Mouse (Mus musculus) embryonic facial prominence, embryonic 13.5 days (tissue): Measurements from ENCODE around the gene Gm16181. TPM values are rescaled to one million over a fixed set of nuclear protein-coding genes. Genes with fewer than 3 reads are reported as not detected.

Source experiments
- ATAC-seq: fragments of 200-750 bp; cut with Nextera tagmentation; 2 replicates; pipeline ENCODE4 v1.8.0; 2017; ENCODE audit warnings: low read depth; ENCODE audit not compliant: insufficient number of reproducible peaks, insufficient read depth, low FRiP score, low TSS enrichment
- H3K27ac ChIP-seq: fragments of 300-500 bp; sonication (generic); 2 replicates; pipeline ENCODE4 v1.5.1; 2015; ENCODE audit warnings: moderate library complexity, mild to moderate bottlenecking, inconsistent platforms
- H3K27me3 ChIP-seq: fragments of 300-500 bp; sonication (generic); 2 replicates; pipeline ENCODE4 v1.6.1; 2015; ENCODE audit warnings: mild to moderate bottlenecking, inconsistent platforms
- H3K36me3 ChIP-seq: fragments of 300-500 bp; sonication (generic); 2 replicates; pipeline ENCODE4 v1.6.1; 2015; ENCODE audit warnings: mild to moderate bottlenecking, inconsistent platforms
- H3K4me1 ChIP-seq: fragments of 300-500 bp; sonication (generic); 2 replicates; pipeline ENCODE4 v1.6.1; 2015; ENCODE audit warnings: inconsistent platforms
- H3K4me2 ChIP-seq: fragments of 300-500 bp; sonication (generic); 2 replicates; pipeline ENCODE4 v1.6.1; 2015; ENCODE audit warnings: moderate library complexity, mild to moderate bottlenecking, inconsistent platforms
- H3K4me3 ChIP-seq: fragments of 300-500 bp; sonication (generic); 2 replicates; pipeline ENCODE4 v1.5.1; 2015; ENCODE audit warnings: mild to moderate bottlenecking, inconsistent platforms
- H3K9ac ChIP-seq: fragments of 300-500 bp; sonication (generic); 2 replicates; pipeline ENCODE4 v1.6.1; 2015; ENCODE audit warnings: mild to moderate bottlenecking, inconsistent platforms
- H3K9me3 ChIP-seq: fragments of 300-500 bp; sonication (generic); 2 replicates; pipeline ENCODE4 v1.6.1; 2016; ENCODE audit warnings: inconsistent platforms
- WGBS: fragments of 180-500 bp; shearing (Covaris S2); methylation state at CpG from one replicate; pipeline ENCODE4 v1.1.7; 2015; ENCODE audit warnings: mixed read lengths; 5-methylcytosine and 5-hydroxymethylcytosine counted together
- polyA plus RNA-seq: library from polyadenylated mRNA; unstranded; fragments of >200 nt; fragmentation: Nextera tagmentation; extraction: Ambion mirVana; gene quantifications from 2 replicates; pipeline ENCODE4 v1.2.1, GENCODE M21; 2015

Gene Gm16181
- polyA plus RNA-seq, 1 experiment from 2014 or later = not detected

GRCm38 (mm10) chr17:35213071-35213470 lies 7.6 kb upstream of the Gm16181 start:
- no peaks in the 10 kb centered on the region for H3K27me3 ChIP-seq
- H3K36me3 ChIP-seq = no peaks in the 10 kb centered on the region
- H3K4me1 ChIP-seq = peaks cover 3% of the 10 kb centered on the region; the same call in 1 of the 2 replicates
- H3K9me3 ChIP-seq = no peaks in the 10 kb centered on the region
- H3K27ac ChIP-seq = no peak overlapping the region
- no peak for ATAC-seq
- H3K4me2 ChIP-seq = no peak overlapping the region
- H3K4me3 ChIP-seq = no peak overlapping the region
- H3K9ac ChIP-seq = no peak overlapping the region
- 92% methylated on average over 5 of the region's 5 CpGs for WGBS

DNA sequence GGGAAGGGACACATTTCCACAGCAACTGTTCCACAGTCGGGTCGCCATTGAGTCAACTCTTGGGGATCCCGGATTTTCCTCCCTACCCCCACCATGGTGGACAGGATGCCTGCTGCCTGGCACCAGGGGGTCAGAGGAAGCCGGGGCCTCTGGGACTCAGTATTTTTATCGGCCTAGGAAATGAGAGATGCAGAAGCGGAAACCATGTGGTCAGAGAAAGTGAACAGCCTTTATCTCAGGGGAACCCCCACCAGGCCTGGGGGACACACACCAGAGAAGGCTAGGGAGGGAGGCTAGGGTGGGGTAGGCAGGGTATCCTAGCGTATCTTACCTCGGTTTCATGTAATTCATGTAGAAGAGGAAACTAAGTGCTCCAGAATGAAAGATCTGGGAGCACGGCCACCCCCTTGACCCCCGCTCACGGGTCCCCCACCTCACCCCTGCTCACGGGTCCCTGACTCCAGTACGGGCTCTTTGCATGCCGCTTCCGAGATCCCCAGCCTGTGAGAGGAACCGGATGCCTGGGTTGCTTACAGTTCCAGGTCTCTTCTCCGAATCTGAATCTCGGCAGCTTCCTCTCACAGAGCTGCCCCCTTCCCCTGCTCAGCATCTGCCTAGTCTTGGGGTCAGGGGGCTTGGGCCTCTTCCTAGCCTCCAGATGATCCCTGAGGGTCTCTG lies 2.0 kb upstream of the Gm16181 start:
- Histone ChIP-seq H3K36me3 (peaks cover 35% of the 10 kb centered on the region), H3K27me3 (no peaks in the 10 kb centered on the region), H3K4me1 (peaks cover 6% of the 10 kb centered on the region; the same call in 1 of the 2 replicates), H3K27ac (no peak overlapping the region), H3K4me3 (no peak overlapping the region), H3K9ac (no peak overlapping the region), H3K4me2 (no peak overlapping the region), H3K9me3 (no peaks in the 10 kb centered on the region)
- ATAC-seq = no peak
- 78% methylated on average over 18 of the region's 18 CpGs for WGBS

DNA sequence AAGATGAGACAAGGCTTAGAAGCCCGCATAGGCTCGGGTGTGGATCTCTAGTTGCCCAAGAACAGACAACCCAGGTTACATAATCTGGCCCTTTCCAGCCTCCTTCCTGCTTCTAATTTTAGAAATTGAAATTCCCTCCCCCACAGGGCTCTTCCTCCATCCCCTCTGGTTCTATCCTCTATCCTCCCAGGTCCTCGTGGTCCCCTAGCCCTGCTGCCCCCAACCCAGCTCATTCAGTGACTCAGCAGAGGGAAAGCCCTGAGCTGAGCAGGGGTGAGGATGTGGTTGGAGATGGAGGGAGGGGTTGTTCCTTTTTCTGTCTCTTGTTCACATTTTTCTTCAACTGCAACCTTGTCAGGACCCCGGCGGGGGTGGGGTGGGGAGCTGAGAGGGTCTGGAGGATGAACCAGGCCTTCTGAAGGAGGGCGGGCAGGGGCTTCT lies 1.0 kb upstream of the Gm16181 start:
- Histone ChIP-seq H3K36me3 (peaks cover 35% of the 10 kb centered on the region), H3K27ac (no peak overlapping the region), H3K4me2 (no peak overlapping the region), H3K27me3 (no peaks in the 10 kb centered on the region), H3K9ac (no peak overlapping the region), H3K9me3 (no peaks in the 10 kb centered on the region), H3K4me3 (no peak overlapping the region), H3K4me1 (peaks cover 4% of the 10 kb centered on the region; the same call in 1 of the 2 replicates)
- no peak for ATAC-seq
- 84% methylated on average over 6 of the region's 6 CpGs for WGBS

DNA sequence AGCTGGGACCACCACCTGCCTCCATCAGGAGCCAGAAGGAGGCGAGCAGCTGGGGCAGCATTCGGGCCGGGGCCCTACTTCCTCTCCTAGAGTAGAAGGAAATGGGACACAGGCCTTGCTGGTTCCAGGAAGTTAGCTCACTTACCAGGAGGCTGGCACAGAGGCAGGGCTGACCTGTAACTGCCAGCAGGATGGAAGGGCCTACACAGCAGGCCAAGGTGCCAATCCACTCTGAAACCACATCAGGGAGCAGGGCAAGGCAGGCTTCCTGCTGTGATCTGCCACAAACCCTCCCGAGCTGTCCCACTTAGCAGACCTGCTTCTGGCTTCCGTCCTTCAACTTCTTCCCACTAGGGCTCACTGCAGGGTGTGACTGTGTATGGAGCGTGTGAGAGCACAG lies 1.7 kb downstream of the Gm16181 start:
- 73% methylated on average over 6 of the region's 6 CpGs for WGBS
- no peak overlapping the region for H3K27ac ChIP-seq
- H3K4me2 ChIP-seq = no peak overlapping the region
- peaks cover 48% of the 10 kb centered on the region for H3K36me3 ChIP-seq
- no peak overlapping the region for H3K9ac ChIP-seq
- ATAC-seq = no peak
- H3K4me1 ChIP-seq = 0 out of 2 replicates have a peak, but pooled peaks cover 3% of the 10 kb centered on the region
- no peak overlapping the region for H3K4me3 ChIP-seq
- H3K27me3 ChIP-seq = no peaks in the 10 kb centered on the region
- H3K9me3 ChIP-seq = no peaks in the 10 kb centered on the region

GRCm38 (mm10) chr17:35224641-35225040 lies 4.0 kb downstream of the Gm16181 start:
- Histone ChIP-seq H3K9me3 (no peaks in the 10 kb centered on the region), H3K27ac (no peak overlapping the region), H3K27me3 (no peaks in the 10 kb centered on the region), H3K9ac (no peak overlapping the region), H3K36me3 (peaks cover 61% of the 10 kb centered on the region), H3K4me3 (no peak overlapping the region), H3K4me2 (no peak overlapping the region), H3K4me1 (0 out of 2 replicates have a peak, but pooled peaks cover 3% of the 10 kb centered on the region)
- ATAC-seq = no peak
- WGBS = 93% methylated on average over 4 of the region's 4 CpGs

- Histone ChIP-seq H3K9me3 (no peaks in the 10 kb centered on the region), H3K4me3 (no peak overlapping the region), H3K27ac (no peak overlapping the region), H3K36me3 (peaks cover 60% of the 10 kb centered on the region), H3K9ac (no peak overlapping the region), H3K4me2 (no peak overlapping the region), H3K4me1 (0 out of 2 replicates have a peak, but pooled peaks cover under 1% of the 10 kb centered on the region), H3K27me3 (no peaks in the 10 kb centered on the region)
- 93% methylated on average over 5 of the region's 5 CpGs for WGBS
- no peak for ATAC-seq
These were observed 4.8 kb downstream of the Gm16181 start for GRCm38 (mm10) chr17:35225456-35225855.

DNA sequence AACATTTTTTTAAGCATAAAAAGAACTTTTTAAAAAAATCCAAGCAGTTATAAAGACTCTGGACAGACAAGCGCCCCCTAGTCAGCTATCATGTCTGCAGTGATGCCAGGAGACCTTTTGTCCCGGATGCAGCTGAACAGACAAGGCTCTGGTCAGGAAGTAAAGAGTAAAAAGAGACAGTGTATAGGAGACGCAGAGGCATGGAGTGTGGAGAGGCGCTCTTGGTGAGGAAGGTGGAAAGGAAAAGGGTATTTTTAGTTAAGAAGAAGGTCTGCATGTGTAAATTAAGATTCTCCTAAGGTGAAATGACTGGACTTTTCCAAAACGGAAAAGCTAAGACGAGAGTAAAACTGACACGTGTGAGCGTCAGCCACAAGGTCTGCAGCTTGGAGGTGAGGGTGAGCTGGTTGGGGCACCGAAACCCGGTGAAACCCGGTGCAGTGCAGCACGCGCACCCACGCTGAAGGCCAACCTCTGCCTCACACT lies 6.0 kb downstream of the Gm16181 start:
- Histone ChIP-seq H3K27me3 (no peaks in the 10 kb centered on the region), H3K4me2 (no peak overlapping the region), H3K9ac (no peak overlapping the region), H3K27ac (0 out of 2 replicates have a peak overlapping the region, but pooled peaks have one; percentile 33), H3K4me1 (no peaks in the 10 kb centered on the region), H3K36me3 (peaks cover 63% of the 10 kb centered on the region), H3K9me3 (no peaks in the 10 kb centered on the region), H3K4me3 (no peak overlapping the region)
- ATAC-seq = no peak
- 86% methylated on average over 14 of the region's 14 CpGs for WGBS

DNA sequence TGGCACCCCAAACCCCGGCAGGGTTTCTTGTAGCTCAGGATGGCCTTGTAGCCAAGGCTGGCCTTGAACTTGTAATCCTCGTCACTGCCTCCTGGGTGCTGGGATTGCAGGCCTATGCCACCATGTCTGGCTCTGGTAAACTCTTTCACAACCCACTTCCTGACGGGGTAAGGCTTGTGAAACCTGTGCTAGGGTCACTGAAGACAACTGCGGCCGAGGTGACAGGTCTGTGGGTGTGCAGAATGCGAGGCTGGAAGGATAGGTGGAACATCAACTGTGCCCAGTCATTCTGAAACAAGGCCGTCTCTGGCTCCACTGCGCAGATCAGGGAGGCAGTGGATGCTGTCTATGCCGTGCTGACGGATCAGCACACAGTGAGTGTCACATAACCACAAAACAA lies 10.4 kb downstream of the Gm16181 start:
- Histone ChIP-seq H3K4me1 (peaks cover 28% of the 10 kb centered on the region), H3K9ac (peak overlapping the region; percentile 1; the same call in 1 of the 2 replicates), H3K4me2 (no peak overlapping the region), H3K36me3 (peaks cover 56% of the 10 kb centered on the region), H3K4me3 (no peak overlapping the region), H3K27ac (no peak overlapping the region), H3K27me3 (no peaks in the 10 kb centered on the region), H3K9me3 (no peaks in the 10 kb centered on the region)
- ATAC-seq = no peak
- 94% methylated on average over 10 of the region's 10 CpGs for WGBS

DNA sequence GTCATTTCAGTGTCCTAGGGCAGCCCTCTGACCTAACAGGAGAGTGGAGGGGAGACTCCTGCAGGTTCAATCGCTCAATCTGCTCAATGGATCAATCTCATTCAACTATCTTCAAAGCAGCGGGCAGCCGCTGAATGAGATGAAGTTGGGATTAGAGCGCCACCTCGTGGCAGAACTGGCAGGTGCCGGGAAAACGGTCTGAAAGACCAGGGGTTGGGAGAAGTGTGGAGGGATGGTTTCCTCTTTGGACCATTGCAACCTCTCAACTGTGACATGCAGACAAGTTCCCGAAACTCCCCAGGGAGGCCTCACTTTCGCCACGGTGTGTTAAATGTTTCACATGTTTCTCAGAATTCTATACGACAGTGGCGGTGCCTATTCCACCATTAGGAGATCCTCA lies 11.4 kb downstream of the Gm16181 start:
- Histone ChIP-seq H3K4me1 (peaks cover 34% of the 10 kb centered on the region), H3K4me2 (peak overlapping the region; percentile 30), H3K4me3 (no peak overlapping the region), H3K27me3 (no peaks in the 10 kb centered on the region), H3K27ac (no peak overlapping the region), H3K9ac (no peak overlapping the region), H3K36me3 (peaks cover 52% of the 10 kb centered on the region), H3K9me3 (no peaks in the 10 kb centered on the region)
- WGBS = 14% methylated on average over 12 of the region's 12 CpGs
- no peak for ATAC-seq

- no peaks in the 10 kb centered on the region for H3K9me3 ChIP-seq
- H3K9ac ChIP-seq = no peak overlapping the region
- H3K27ac ChIP-seq = peak overlapping the region; percentile 97; the same call in 1 of the 2 replicates
- WGBS = 88% methylated on average over 5 of the region's 5 CpGs
- no peak for ATAC-seq
- H3K27me3 ChIP-seq = no peaks in the 10 kb centered on the region
- 0 out of 2 replicates have a peak overlapping the region, but pooled peaks have one; percentile 90 for H3K4me2 ChIP-seq
- H3K4me1 ChIP-seq = peaks cover 34% of the 10 kb centered on the region
- no peak overlapping the region for H3K4me3 ChIP-seq
- peaks cover 51% of the 10 kb centered on the region for H3K36me3 ChIP-seq
These were observed 12.0 kb downstream of the Gm16181 start for GRCm38 (mm10) chr17:35232659-35233058.

GRCm38 (mm10) chr17:35233114-35233980 lies 12.7 kb downstream of the Gm16181 start, which contains the start of gene Atp6v1g2:
TSS of gene Atp6v1g2 (plus strand) at chr17:35233660.
- H3K4me3 ChIP-seq = peak within 1 kb of the TSS; percentile 66
- peaks cover 34% of the 10 kb centered on the region for H3K4me1 ChIP-seq
- no peak for ATAC-seq
- H3K27me3 ChIP-seq = no peaks in the 10 kb centered on the region
- peak within 1 kb of the TSS; percentile 94; the same call in 1 of the 2 replicates for H3K9ac ChIP-seq
- peak within 1 kb of the TSS; percentile 90 for H3K4me2 ChIP-seq
- peak within 1 kb of the TSS; percentile 97 for H3K27ac ChIP-seq
- WGBS = 71% methylated on average over 18 of the region's 18 CpGs
- H3K9me3 ChIP-seq = no peaks in the 10 kb centered on the region
- H3K36me3 ChIP-seq = peaks cover 45% of the 10 kb centered on the region
